Mouse (Mus musculus) G1E-ER4 (cell line): ENCODE results near the gene Ctrl. TPM values are rescaled to one million over a fixed set of nuclear protein-coding genes. Genes with fewer than 3 reads are reported as not detected.

Experiments used
- GATA1 ChIP-seq: IDR thresholded peaks from one replicate; pipeline ENCODE4 v1.8.0; 2012; ENCODE audit warnings: low read length, inconsistent platforms
- polyA plus RNA-seq: library from polyadenylated mRNA; stranded (reverse); fragments of >175 nt; gene quantifications from 2 replicates; pipeline ENCODE4 v1.2.3, GENCODE M21; 2012

Ctrl gene
- polyA plus RNA-seq, 1 experiment = not detected

- TF ChIP-seq GATA1 = no peak
Observed at GRCm38 (mm10) chr8:105951057-105951659, 17.5 kb upstream of the Ctrl start.

- TF ChIP-seq GATA1 = no peak
Observed at GRCm38 (mm10) chr8:105949350-105949749, 15.7 kb upstream of the Ctrl start.

DNA sequence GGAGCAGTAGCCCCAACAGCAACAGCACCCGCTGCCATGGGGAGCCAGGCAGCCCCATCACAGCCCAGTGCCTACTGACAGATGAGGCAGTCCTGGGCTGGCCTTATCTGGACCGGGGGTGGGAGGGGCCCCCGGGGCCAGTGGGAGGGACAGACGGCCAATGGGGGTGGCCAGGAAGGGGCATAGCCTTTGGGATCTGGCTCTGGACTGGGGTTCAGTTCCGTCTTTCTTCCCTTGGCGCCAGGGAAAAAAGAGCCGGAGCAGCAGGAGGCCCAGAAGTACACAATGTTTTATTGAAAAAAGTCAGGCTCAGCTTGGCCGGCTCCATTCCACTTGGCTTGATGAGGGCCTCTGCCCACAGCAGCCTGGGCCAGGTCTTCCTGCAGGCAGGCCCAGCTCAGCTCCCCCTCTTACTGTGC lies 9.7 kb upstream of the Ctrl start, which contains the start of gene Lcat:
Gene Lcat (minus strand): TSS at position 62 of the 419 bp plus-strand sequence.
- TF ChIP-seq GATA1 = no peak

DNA sequence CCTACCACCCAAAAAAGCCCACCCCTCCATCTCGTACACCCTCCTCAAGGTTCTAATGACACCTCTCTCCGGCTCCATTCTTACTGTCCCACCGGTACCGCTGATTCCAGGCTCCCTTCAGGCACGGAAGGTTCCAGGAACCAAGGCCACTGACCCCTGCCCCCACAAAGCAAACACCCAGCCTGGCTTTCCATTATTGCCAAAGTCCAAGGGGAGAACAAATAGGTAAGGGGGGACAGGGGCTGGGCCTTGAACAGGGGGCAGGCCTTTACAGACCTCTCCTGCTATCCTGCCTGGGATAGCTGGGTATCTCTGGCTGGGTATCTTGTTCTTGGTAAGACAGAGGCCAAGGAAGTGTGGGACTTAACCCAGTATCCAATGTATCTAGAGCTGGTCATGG lies 8.9 kb upstream of the Ctrl start:
- no peak for TF ChIP-seq GATA1

- TF ChIP-seq GATA1 = no peak
Observed at GRCm38 (mm10) chr8:105942026-105942425, 8.4 kb upstream of the Ctrl start.

GRCm38 (mm10) chr8:105938306-105938669 lies 4.6 kb upstream of the Ctrl start, which contains the start of gene Psmb10:
Gene Psmb10, minus strand, starts transcription at chr8:105938444.
- no peak for TF ChIP-seq GATA1

DNA sequence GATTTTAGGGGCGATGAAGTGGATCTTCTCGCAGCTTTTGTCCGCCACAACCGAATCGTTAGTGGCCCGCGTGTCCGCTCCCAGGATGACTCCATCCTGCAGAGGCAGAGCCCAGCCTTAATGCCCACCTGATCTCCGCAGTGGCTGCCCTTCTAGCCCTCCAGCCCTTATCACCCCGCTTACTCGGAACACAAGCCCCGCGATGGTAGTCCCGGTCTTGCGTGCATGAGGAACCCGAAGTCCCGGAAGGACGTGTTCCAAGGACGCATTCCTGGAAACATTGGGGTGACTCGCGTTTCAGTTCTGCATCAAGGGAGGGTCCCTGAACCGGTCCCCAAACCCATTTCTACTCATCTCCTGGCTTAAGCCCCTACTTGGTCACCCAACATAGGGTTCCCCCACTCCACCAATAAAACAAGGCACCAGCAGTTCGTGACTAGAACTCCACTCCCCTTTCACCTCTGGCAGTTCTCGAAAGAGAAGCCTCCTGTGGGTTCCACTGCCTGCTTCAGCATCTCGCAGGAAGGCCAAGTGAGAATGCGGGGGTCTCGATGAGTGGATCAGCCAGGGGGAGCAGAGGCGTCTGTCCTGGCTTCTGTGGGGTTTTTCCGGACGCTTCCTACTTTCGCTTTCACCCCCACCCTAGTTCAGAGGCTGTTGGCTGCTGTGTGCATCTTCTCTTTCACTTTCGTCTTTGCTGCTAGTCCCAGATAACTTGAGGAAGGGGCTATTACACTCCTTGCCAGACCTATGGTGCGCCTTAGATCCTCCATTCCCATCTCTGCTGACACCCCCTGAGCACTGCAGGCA lies 4.0 kb upstream of the Ctrl start:
- TF ChIP-seq GATA1 = no peak

DNA sequence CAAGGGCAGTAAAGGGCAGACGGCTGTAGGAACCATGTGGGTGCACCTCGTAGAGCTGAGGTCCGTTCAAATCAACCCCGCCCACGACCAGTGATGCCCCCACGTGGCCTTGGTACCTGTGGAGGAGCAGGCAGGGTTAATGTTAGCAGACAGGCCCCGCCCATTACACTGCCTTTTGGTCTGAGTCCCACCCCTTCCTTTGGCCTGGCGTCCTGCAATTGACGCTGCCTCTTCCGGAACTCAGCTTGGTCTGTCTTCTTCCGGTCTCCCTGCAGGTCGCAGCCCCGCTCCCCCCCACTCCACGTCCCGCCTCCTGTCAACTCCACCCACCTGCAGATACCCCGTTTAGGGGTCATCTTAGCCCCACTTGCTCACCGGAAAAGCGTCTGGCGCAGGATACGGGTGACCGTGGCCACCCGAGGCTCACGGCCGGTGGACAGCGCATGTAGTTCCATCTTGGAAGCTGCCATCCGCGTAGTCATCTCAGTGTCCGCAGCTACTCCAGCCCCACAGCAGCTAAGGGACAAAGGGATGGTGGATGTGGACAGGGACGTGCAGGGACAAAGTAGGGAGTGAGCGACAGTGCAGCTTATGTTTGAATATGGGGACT lies 3.3 kb upstream of the Ctrl start:
- no peak for TF ChIP-seq GATA1

GRCm38 (mm10) chr8:105935863-105936603 lies 2.4 kb upstream of the Ctrl start:
- no peak for TF ChIP-seq GATA1

- TF ChIP-seq GATA1 = no peak
Observed at GRCm38 (mm10) chr8:105935105-105935504, 1.4 kb upstream of the Ctrl start.

GRCm38 (mm10) chr8:105932525-105932924 lies 1.1 kb downstream of the Ctrl start:
- no peak for TF ChIP-seq GATA1

GRCm38 (mm10) chr8:105931271-105931670 lies 2.4 kb downstream of the Ctrl start:
- TF ChIP-seq GATA1 = no peak

- no peak for TF ChIP-seq GATA1
Observed at GRCm38 (mm10) chr8:105930602-105931001, 3.1 kb downstream of the Ctrl start.

GRCm38 (mm10) chr8:105925123-105925522 lies 8.5 kb downstream of the Ctrl start:
- TF ChIP-seq GATA1 = no peak

DNA sequence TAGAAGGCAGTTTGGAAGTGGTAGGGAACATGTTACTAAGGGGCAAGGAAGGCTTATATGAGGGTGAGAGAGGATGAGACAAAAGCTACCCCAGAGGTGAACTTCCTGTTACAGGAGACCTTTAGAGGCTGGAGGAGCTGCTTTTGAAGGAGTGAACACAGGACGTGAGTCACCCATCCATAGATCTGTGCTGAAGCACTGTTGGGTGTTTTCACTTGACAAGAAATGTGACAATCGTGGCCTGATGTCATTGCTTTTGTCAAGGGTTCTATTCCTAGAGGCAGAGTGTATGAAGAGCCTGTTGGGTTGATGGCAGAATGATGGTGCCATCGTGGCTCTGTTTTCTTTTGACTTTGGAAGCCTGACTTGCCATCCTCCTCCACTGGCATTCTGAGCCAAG lies 14.3 kb downstream of the Ctrl start:
- TF ChIP-seq GATA1 = no peak

- peak; percentile 5 for TF ChIP-seq GATA1
Observed at GRCm38 (mm10) chr8:105900941-105901616, 32.6 kb downstream of the Ctrl start.
